Mouse (Mus musculus) embryonic facial prominence, embryonic 13.5 days (tissue): ENCODE data around the gene Il1rapl1. TPM values are rescaled to one million over a fixed set of nuclear protein-coding genes. Genes with fewer than 3 reads are reported as not detected.

Source experiments
- ATAC-seq: fragments of 200-750 bp; cut with Nextera tagmentation; 2 replicates; pipeline ENCODE4 v1.8.0; 2017; ENCODE audit warnings: low read depth; ENCODE audit not compliant: insufficient number of reproducible peaks, insufficient read depth, low FRiP score, low TSS enrichment
- H3K27ac ChIP-seq: fragments of 300-500 bp; sonication (generic); 2 replicates; pipeline ENCODE4 v1.5.1; 2015; ENCODE audit warnings: moderate library complexity, mild to moderate bottlenecking, inconsistent platforms
- H3K27me3 ChIP-seq: fragments of 300-500 bp; sonication (generic); 2 replicates; pipeline ENCODE4 v1.6.1; 2015; ENCODE audit warnings: mild to moderate bottlenecking, inconsistent platforms
- H3K36me3 ChIP-seq: fragments of 300-500 bp; sonication (generic); 2 replicates; pipeline ENCODE4 v1.6.1; 2015; ENCODE audit warnings: mild to moderate bottlenecking, inconsistent platforms
- H3K4me1 ChIP-seq: fragments of 300-500 bp; sonication (generic); 2 replicates; pipeline ENCODE4 v1.6.1; 2015; ENCODE audit warnings: inconsistent platforms
- H3K4me2 ChIP-seq: fragments of 300-500 bp; sonication (generic); 2 replicates; pipeline ENCODE4 v1.6.1; 2015; ENCODE audit warnings: moderate library complexity, mild to moderate bottlenecking, inconsistent platforms
- H3K4me3 ChIP-seq: fragments of 300-500 bp; sonication (generic); 2 replicates; pipeline ENCODE4 v1.5.1; 2015; ENCODE audit warnings: mild to moderate bottlenecking, inconsistent platforms
- H3K9ac ChIP-seq: fragments of 300-500 bp; sonication (generic); 2 replicates; pipeline ENCODE4 v1.6.1; 2015; ENCODE audit warnings: mild to moderate bottlenecking, inconsistent platforms
- H3K9me3 ChIP-seq: fragments of 300-500 bp; sonication (generic); 2 replicates; pipeline ENCODE4 v1.6.1; 2016; ENCODE audit warnings: inconsistent platforms
- WGBS: fragments of 180-500 bp; shearing (Covaris S2); methylation state at CpG from one replicate; pipeline ENCODE4 v1.1.7; 2015; ENCODE audit warnings: mixed read lengths; 5-methylcytosine and 5-hydroxymethylcytosine counted together
- polyA plus RNA-seq: library from polyadenylated mRNA; unstranded; fragments of >200 nt; fragmentation: Nextera tagmentation; extraction: Ambion mirVana; gene quantifications from 2 replicates; pipeline ENCODE4 v1.2.1, GENCODE M21; 2015

The Il1rapl1 gene
- polyA plus RNA-seq, 1 experiment from 2014 or later, result 1.3 TPM

GRCm38 (mm10) chrX:86728803-86729202, 1386.6 kb downstream of the Il1rapl1 start:
- WGBS, result 57% methylated on average over 3 of the region's 3 CpGs
- ATAC-seq, result no peak

More at GRCm38 (mm10) chrX:86728803-86729202, 1386.6 kb downstream of the Il1rapl1 start:
- Histone ChIP-seq H3K36me3 (no peaks in the 10 kb centered on the region), H3K9me3 (no peaks in the 10 kb centered on the region), H3K4me1 (no peaks in the 10 kb centered on the region), H3K4me2 (no peak overlapping the region), H3K9ac (no peak overlapping the region), H3K27me3 (no peaks in the 10 kb centered on the region; the same call in 1 of the 2 replicates), H3K4me3 (no peak overlapping the region), H3K27ac (no peak overlapping the region)
